Mouse (Mus musculus) B cell, adult 2 months (primary cell): Measurements from ENCODE around the gene Pdzk1.

Experiments used
- DNase-seq, 2 experiments: peaks; one replicate each; pipeline ENCODE4 v3.0.0; 2022

Pdzk1 gene

GRCm38 (mm10) chr3:96838996-96839645, 10.0 kb downstream of the Pdzk1 start:
- DNase-seq, result no peak

GRCm38 (mm10) chr3:96845191-96845590, 16.1 kb downstream of the Pdzk1 start:
- no peak for DNase-seq

GRCm38 (mm10) chr3:96845806-96846205, 16.7 kb downstream of the Pdzk1 start:
- DNase-seq, result no peak

- DNase-seq, result no peak
These were observed 17.9 kb downstream of the Pdzk1 start for GRCm38 (mm10) chr3:96846985-96847384.

GRCm38 (mm10) chr3:96847661-96848060, 18.6 kb downstream of the Pdzk1 start:
- no peak for DNase-seq

- DNase-seq, result no peak
These were observed 19.4 kb downstream of the Pdzk1 start for GRCm38 (mm10) chr3:96848470-96848869.

- no peak for DNase-seq
These were observed 20.2 kb downstream of the Pdzk1 start for GRCm38 (mm10) chr3:96849168-96849727.

GRCm38 (mm10) chr3:96852561-96852960, 23.5 kb downstream of the Pdzk1 start:
- no peak for DNase-seq

- no peak for DNase-seq
These were observed 25.3 kb downstream of the Pdzk1 start for GRCm38 (mm10) chr3:96854376-96854775.

GRCm38 (mm10) chr3:96855833-96856232, 26.7 kb downstream of the Pdzk1 start:
- DNase-seq, result no peak

- no peak for DNase-seq
These were observed 31.4 kb downstream of the Pdzk1 start for GRCm38 (mm10) chr3:96860498-96860897.

GRCm38 (mm10) chr3:96867863-96868262, 38.8 kb downstream of the Pdzk1 start:
- no peak for DNase-seq

GRCm38 (mm10) chr3:96868566-96868965, 39.5 kb downstream of the Pdzk1 start:
- no peak for DNase-seq

- no peak for DNase-seq
These were observed 40.0 kb downstream of the Pdzk1 start for GRCm38 (mm10) chr3:96869091-96869490.

- DNase-seq, result no peak
These were observed 41.2 kb downstream of the Pdzk1 start for GRCm38 (mm10) chr3:96870270-96870669.

- DNase-seq, result no peak
These were observed 42.0 kb downstream of the Pdzk1 start for GRCm38 (mm10) chr3:96871070-96871469.

GRCm38 (mm10) chr3:96872501-96872900, 43.4 kb downstream of the Pdzk1 start:
- DNase-seq, result no peak

GRCm38 (mm10) chr3:96874808-96875571, 45.9 kb downstream of the Pdzk1 start:
- DNase-seq, result no peak

- no peak for DNase-seq
These were observed 50.5 kb downstream of the Pdzk1 start for GRCm38 (mm10) chr3:96879536-96879935.

GRCm38 (mm10) chr3:96880385-96880784, 51.3 kb downstream of the Pdzk1 start:
- no peak for DNase-seq

- no peak for DNase-seq
These were observed 52.5 kb downstream of the Pdzk1 start for GRCm38 (mm10) chr3:96881557-96881956.

- DNase-seq, result no peak
These were observed 53.2 kb downstream of the Pdzk1 start for GRCm38 (mm10) chr3:96882061-96882849.

- DNase-seq, result no peak
These were observed 54.6 kb downstream of the Pdzk1 start for GRCm38 (mm10) chr3:96883690-96884089.
